In genomic region chr4:124520309-124520708, GRCm38 (mm10) we compare ENCODE assay signal across 24 mouse cellular contexts.
A peak's percentile ranks its signal among the peaks of the same experiment; 100 is the strongest.
DNase-seq lines count a peak whose midpoint lies in the region; ATAC-seq and TF ChIP-seq lines count a peak whose summit lies in the region.
"Had no signal": no experiment of that assay in that cellular context is flagged by ENCODE, and none has a peak within 500 bp of the region (broad histone marks: within the 10 kb centered on the region; RNA-seq: fewer than 3 reads in every experiment).

No protein-coding gene starts in this region.

- TF ChIP-seq CTCF in kidney, adult 2 months (conservative IDR thresholded peaks at IDR 0.05; ENCODE audit: insufficient read depth, insufficient read length, low read depth, low read length) = no peak
- no peak for TF ChIP-seq CTCF in stomach, postnatal 0 days (IDR thresholded peaks at IDR 0.05; ENCODE audit: low read depth)

- no peaks in the 10 kb centered on the region for H3K9me3 ChIP-seq in kidney, embryonic 14.5 days (ENCODE audit: control insufficient read depth, low read length)
- no peaks in the 10 kb centered on the region for H3K9me3 ChIP-seq in stomach, embryonic 15.5 days
- H3K9me3 ChIP-seq in stomach, postnatal 0 days (ENCODE audit: control insufficient read depth, low read length) = no peaks in the 10 kb centered on the region
- H3K9me3 ChIP-seq: embryonic facial prominence, embryonic 15.5 days; heart, embryonic 10.5 days; limb, embryonic 10.5 days; liver, embryonic 15.5 days; megakaryocyte, embryonic 14.5 days; midbrain, embryonic 13.5 days had no signal

- no peak overlapping the region for H3K4me3 ChIP-seq in kidney, embryonic 14.5 days (ENCODE audit: low read length)
- no peak overlapping the region for H3K4me3 ChIP-seq in kidney, adult 2 months (ENCODE audit: insufficient read depth, low read depth, low read length)
- H3K4me3 ChIP-seq in stomach, embryonic 15.5 days (replicated peaks) = no peak overlapping the region
- H3K4me3 ChIP-seq in stomach, postnatal 0 days (ENCODE audit: low read depth, low read length) = no peak overlapping the region
- H3K4me3 ChIP-seq: embryonic facial prominence, embryonic 15.5 days; heart, embryonic 10.5 days; limb, embryonic 10.5 days; liver, embryonic 15.5 days; megakaryocyte, embryonic 14.5 days; midbrain, embryonic 13.5 days had no signal

- H3K4me2 ChIP-seq in kidney, embryonic 14.5 days (replicated peaks; ENCODE audit: low read depth, low read length) = no peak overlapping the region
- H3K4me2 ChIP-seq in stomach, embryonic 15.5 days = peak overlapping the region; percentile 12; the same call in 1 of the 2 replicates
- H3K4me2 ChIP-seq in stomach, postnatal 0 days (replicated peaks; ENCODE audit: low read depth) = no peak overlapping the region
- H3K4me2 ChIP-seq: embryonic facial prominence, embryonic 15.5 days; liver, embryonic 15.5 days; midbrain, embryonic 13.5 days had no signal

- peaks cover 26% of the 10 kb centered on the region for H3K27me3 ChIP-seq in kidney, embryonic 14.5 days (ENCODE audit: control insufficient read depth, insufficient read depth, low read length)
- no peaks in the 10 kb centered on the region for H3K27me3 ChIP-seq in kidney, adult 2 months (replicated peaks; ENCODE audit: control insufficient read depth, insufficient read depth, low read length)
- H3K27me3 ChIP-seq in stomach, embryonic 15.5 days (replicated peaks) = 0 out of 2 replicates have a peak, but pooled peaks cover 5% of the 10 kb centered on the region
- no peaks in the 10 kb centered on the region for H3K27me3 ChIP-seq in stomach, postnatal 0 days (ENCODE audit: control insufficient read depth, insufficient read depth, low read length)
- H3K27me3 ChIP-seq: embryonic facial prominence, embryonic 15.5 days; liver, embryonic 15.5 days had no signal

- H3K4me1 ChIP-seq in kidney, embryonic 14.5 days (ENCODE audit: control insufficient read depth, insufficient read depth, low read length) = 0 out of 2 replicates have a peak, but pooled peaks cover 6% of the 10 kb centered on the region
- no peaks in the 10 kb centered on the region for H3K4me1 ChIP-seq in kidney, adult 2 months (ENCODE audit: control insufficient read depth, insufficient read depth, low read length)
- H3K4me1 ChIP-seq in stomach, embryonic 15.5 days = no peaks in the 10 kb centered on the region
- H3K4me1 ChIP-seq in stomach, postnatal 0 days (replicated peaks; ENCODE audit: control insufficient read depth, insufficient read depth) = no peaks in the 10 kb centered on the region
- H3K4me1 ChIP-seq: embryonic facial prominence, embryonic 15.5 days; heart, embryonic 10.5 days; limb, embryonic 10.5 days; liver, embryonic 15.5 days; megakaryocyte, embryonic 14.5 days had no signal

- H3K27ac ChIP-seq in kidney, embryonic 14.5 days (ENCODE audit: low read depth, low read length) = peak overlapping the region; percentile 30; the same call in 1 of the 2 replicates
- H3K27ac ChIP-seq in kidney, adult 2 months (ENCODE audit: insufficient read depth, low read depth, low read length) = no peak overlapping the region
- no peak overlapping the region for H3K27ac ChIP-seq in stomach, embryonic 15.5 days
- H3K27ac ChIP-seq in stomach, postnatal 0 days (replicated peaks) = no peak overlapping the region
- H3K27ac ChIP-seq: embryonic facial prominence, embryonic 15.5 days; heart, embryonic 10.5 days; limb, embryonic 10.5 days; liver, embryonic 15.5 days; midbrain, embryonic 13.5 days had no signal

- H3K36me3 ChIP-seq in kidney, embryonic 14.5 days (ENCODE audit: control insufficient read depth, insufficient read depth, low read length) = no peaks in the 10 kb centered on the region
- H3K36me3 ChIP-seq in kidney, adult 2 months (ENCODE audit: control insufficient read depth, insufficient read depth, low read length) = no peaks in the 10 kb centered on the region
- H3K36me3 ChIP-seq in stomach, embryonic 15.5 days = no peaks in the 10 kb centered on the region
- no peaks in the 10 kb centered on the region for H3K36me3 ChIP-seq in stomach, postnatal 0 days (ENCODE audit: control insufficient read depth, insufficient read depth, low read length)
- H3K36me3 ChIP-seq: embryonic facial prominence, embryonic 15.5 days; heart, embryonic 10.5 days; limb, embryonic 10.5 days; liver, embryonic 15.5 days; midbrain, embryonic 13.5 days had no signal

- H3K9ac ChIP-seq in kidney, embryonic 14.5 days (ENCODE audit: low read depth, low read length) = no peak overlapping the region
- no peak overlapping the region for H3K9ac ChIP-seq in stomach, embryonic 15.5 days
- H3K9ac ChIP-seq in stomach, postnatal 0 days (ENCODE audit: low read length) = no peak overlapping the region
- H3K9ac ChIP-seq: embryonic facial prominence, embryonic 15.5 days; liver, embryonic 15.5 days; midbrain, embryonic 13.5 days had no signal

- TF ChIP-seq EP300 in stomach, postnatal 0 days (optimal IDR thresholded peaks at IDR 0.05) = no peak

- no peak for TF ChIP-seq POLR2A in kidney, adult 2 months (IDR thresholded peaks at IDR 0.05; ENCODE audit: low read depth, low read length)

- ATAC-seq in kidney, embryonic 14.5 days (ENCODE audit: low FRiP score, low TSS enrichment) = no peak
- ATAC-seq in stomach, embryonic 15.5 days (ENCODE audit: insufficient read depth, low FRiP score, low read depth) = no peak
- no peak for ATAC-seq in stomach, postnatal 0 days (ENCODE audit: low FRiP score, low TSS enrichment)
- ATAC-seq: CD4-positive, CD25-positive, alpha-beta regulatory T cell, adult 4 months; forebrain, embryonic 16.5 days; midbrain, embryonic 13.5 days had no signal

- DNase-seq in adrenal gland, postnatal 10 days = peak; percentile 8
- DNase-seq in adrenal gland, postnatal 25 days = no peak
- DNase-seq in kidney, adult 2 months = no peak
- DNase-seq in kidney, postnatal 4 days = peak; percentile 49 to 58
- DNase-seq in kidney, postnatal 25 days = no peak
- DNase-seq in stomach, postnatal 0 days (ENCODE audit: low spot score) = no peak
- DNase-seq: cerebellum, adult 8-10 months; cerebellum, postnatal 36 days; embryo, embryonic 11 days; gastrocnemius, postnatal 10 days; heart, postnatal 4 days; liver; lung, postnatal 36 days; right cerebral cortex, postnatal 14 days had no signal

- 30% methylated on average over 9 of the region's 9 CpGs for WGBS in kidney, embryonic 14.5 days
- WGBS in kidney, adult 2 months = 25% methylated on average over 9 of the region's 9 CpGs
- WGBS in stomach, embryonic 15.5 days = 37% methylated on average over 9 of the region's 9 CpGs
- WGBS in stomach, postnatal 0 days = 42% methylated on average over 9 of the region's 9 CpGs

Comparison
In these comparisons a context has a peak if more than half of its experiments do, and no peak if none do; other contexts are left out.
1. DNase-seq: peak in adrenal gland, postnatal 10 days (single experiment) and kidney, postnatal 4 days (2 of 2); none in adrenal gland, postnatal 25 days (single experiment), kidney, adult 2 months (single experiment), kidney, postnatal 25 days (0 of 2) and stomach, postnatal 0 days (single experiment).